Mouse (Mus musculus): ENCODE measurements around the gene Sox2. TPM values are rescaled to one million over a fixed set of nuclear protein-coding genes. Genes with fewer than 3 reads are reported as not detected.

Gene Sox2
- total RNA-seq, 2 experiments from 2014 or later, result 50.8 to 52.7 TPM

- peak in 1 of 2 experiments; percentile 16 for DNase-seq (ENCODE audit: low spot score in 2 of 2)
Observed at GRCm38 (mm10) chr3:34658966-34659535, 8.8 kb downstream of the Sox2 start.

GRCm38 (mm10) chr3:34659861-34660260 is 9.7 kb downstream of the Sox2 start:
- peak in 1 of 2 experiments; percentile 51 for DNase-seq (ENCODE audit: low spot score in 2 of 2)

- peak in 1 of 2 experiments; percentile 41 for DNase-seq (ENCODE audit: low spot score in 2 of 2)
Observed at GRCm38 (mm10) chr3:34660542-34661290, 10.5 kb downstream of the Sox2 start.

- DNase-seq (ENCODE audit: low spot score in 2 of 2), result peak; percentile 28 to 46
Observed at GRCm38 (mm10) chr3:34661341-34662007, 11.3 kb downstream of the Sox2 start.

- DNase-seq (ENCODE audit: low spot score in 2 of 2), result peak; percentile 30 to 37
Observed at GRCm38 (mm10) chr3:34662008-34662711, 12.0 kb downstream of the Sox2 start.

GRCm38 (mm10) chr3:34662712-34663655 is 12.8 kb downstream of the Sox2 start:
- peak; percentile 52 to 63 for DNase-seq (ENCODE audit: low spot score in 2 of 2)

- DNase-seq (ENCODE audit: low spot score in 2 of 2), result peak; percentile 54 to 68
Observed at GRCm38 (mm10) chr3:34663701-34664635, 13.8 kb downstream of the Sox2 start.

- DNase-seq (ENCODE audit: low spot score in 2 of 2), result peak; percentile 17 to 25
Observed at GRCm38 (mm10) chr3:34664636-34665531, 14.7 kb downstream of the Sox2 start.

- DNase-seq (ENCODE audit: low spot score in 2 of 2), result peak in 1 of 2 experiments; percentile 14
Observed at GRCm38 (mm10) chr3:34665751-34666665, 15.8 kb downstream of the Sox2 start.

- DNase-seq (ENCODE audit: low spot score in 2 of 2), result no peak
Observed at GRCm38 (mm10) chr3:34667180-34667579, 17.0 kb downstream of the Sox2 start.

- DNase-seq (ENCODE audit: low spot score in 2 of 2), result no peak
Observed at GRCm38 (mm10) chr3:34667881-34668817, 17.9 kb downstream of the Sox2 start.

- DNase-seq (ENCODE audit: low spot score in 2 of 2), result no peak
Observed at GRCm38 (mm10) chr3:34671024-34671660, 20.9 kb downstream of the Sox2 start.

GRCm38 (mm10) chr3:34678840-34679239 is 28.6 kb downstream of the Sox2 start:
- DNase-seq (ENCODE audit: low spot score in 2 of 2), result no peak

- no peak for DNase-seq (ENCODE audit: low spot score in 2 of 2)
Observed at GRCm38 (mm10) chr3:34679439-34679838, 29.2 kb downstream of the Sox2 start.

GRCm38 (mm10) chr3:34679921-34680320 is 29.7 kb downstream of the Sox2 start:
- DNase-seq (ENCODE audit: low spot score in 2 of 2), result no peak

- DNase-seq (ENCODE audit: low spot score in 2 of 2), result no peak
Observed at GRCm38 (mm10) chr3:34688072-34688471, 37.9 kb downstream of the Sox2 start.

All from layer of hippocampus, postnatal 10 days (tissue).